Comparison of ENCODE assay signal across 28 mouse cellular contexts in genomic region chr5:91651330-91651729, GRCm38 (mm10).
"Had no signal": no experiment of that assay in that cellular context is flagged by ENCODE, and none has a peak within 500 bp of the region (broad histone marks: within the 10 kb centered on the region; RNA-seq: fewer than 3 reads in every experiment).

No protein-coding gene starts in this region.

- H3K4me1 ChIP-seq: heart, embryonic 10.5 days; heart, embryonic 13.5 days; heart, embryonic 15.5 days; hindbrain, embryonic 15.5 days; kidney, embryonic 15.5 days; liver, embryonic 13.5 days; liver, embryonic 15.5 days had no signal

- H3K9me3 ChIP-seq: heart, embryonic 10.5 days; heart, embryonic 13.5 days; heart, embryonic 15.5 days; hindbrain, embryonic 13.5 days; hindbrain, embryonic 15.5 days; kidney, embryonic 15.5 days; limb, embryonic 10.5 days; limb, embryonic 12.5 days; liver, embryonic 13.5 days; liver, embryonic 15.5 days had no signal

- H3K36me3 ChIP-seq: heart, embryonic 10.5 days; heart, embryonic 13.5 days; heart, embryonic 15.5 days; hindbrain, embryonic 13.5 days; hindbrain, embryonic 15.5 days; kidney, embryonic 15.5 days; limb, embryonic 10.5 days; limb, embryonic 12.5 days; liver, embryonic 13.5 days; liver, embryonic 15.5 days had no signal

- H3K4me2 ChIP-seq: heart, embryonic 13.5 days; heart, embryonic 15.5 days; hindbrain, embryonic 13.5 days; hindbrain, embryonic 15.5 days; kidney, embryonic 15.5 days; limb, embryonic 12.5 days; liver, embryonic 11.5 days; liver, embryonic 13.5 days; liver, embryonic 15.5 days had no signal

- H3K27me3 ChIP-seq: heart, embryonic 13.5 days; heart, embryonic 15.5 days; hindbrain, embryonic 13.5 days; hindbrain, embryonic 15.5 days; kidney, embryonic 15.5 days; limb, embryonic 12.5 days; liver, embryonic 13.5 days; liver, embryonic 15.5 days had no signal

- DNase-seq: gastrocnemius, postnatal 14 days; gastrocnemius, postnatal 36 days; heart, adult 11 months; heart, adult 2 months; heart, postnatal 14 days; heart, postnatal 36 days; kidney, adult 11 months; kidney, adult 2 months; kidney, adult 9 months; kidney, postnatal 14 days; kidney, postnatal 36 days; liver; liver, embryonic 13.5 days; liver, postnatal 0 days had no signal

- H3K27ac ChIP-seq: heart, adult 2 months; heart, embryonic 10.5 days; heart, embryonic 13.5 days; heart, embryonic 15.5 days; hindbrain, embryonic 13.5 days; hindbrain, embryonic 15.5 days; hindbrain, postnatal 0 days; kidney, embryonic 15.5 days; kidney, postnatal 0 days; layer of hippocampus, adult 2 months; left cerebral cortex, adult 2 months; limb, embryonic 10.5 days; limb, embryonic 12.5 days; liver, embryonic 13.5 days; liver, embryonic 15.5 days had no signal

- H3K9ac ChIP-seq: heart, embryonic 13.5 days; heart, embryonic 15.5 days; hindbrain, embryonic 13.5 days; hindbrain, embryonic 15.5 days; kidney, embryonic 15.5 days; limb, embryonic 12.5 days; liver, embryonic 13.5 days; liver, embryonic 15.5 days; liver, postnatal 0 days had no signal

- ATAC-seq: hindbrain, postnatal 0 days; liver, postnatal 0 days had no signal

- H3K4me3 ChIP-seq: heart, adult 2 months; heart, embryonic 10.5 days; heart, embryonic 13.5 days; heart, embryonic 15.5 days; hindbrain, embryonic 13.5 days; hindbrain, embryonic 15.5 days; kidney, embryonic 15.5 days; layer of hippocampus, adult 2 months; left cerebral cortex, adult 2 months; limb, embryonic 10.5 days; limb, embryonic 12.5 days; liver, embryonic 13.5 days; liver, embryonic 15.5 days had no signal
